Comparison of ENCODE assay signal across 15 mouse cellular contexts in genomic region chr15:80005436-80005835, GRCm38 (mm10). TPM values are rescaled to one million over a fixed set of nuclear protein-coding genes. Genes with fewer than 3 reads are reported as not detected.
DNase-seq lines count a peak whose midpoint lies in the region; ATAC-seq and TF ChIP-seq lines count a peak whose summit lies in the region.
"Had no signal": no experiment of that assay in that cellular context is flagged by ENCODE, and none has a peak within 500 bp of the region (broad histone marks: within the 10 kb centered on the region; RNA-seq: fewer than 3 reads in every experiment).

No protein-coding gene starts in this region.

- no peaks in the 10 kb centered on the region for H3K9me3 ChIP-seq in heart, embryonic 15.5 days (replicated peaks)
- no peaks in the 10 kb centered on the region for H3K9me3 ChIP-seq in lung, embryonic 15.5 days

- no peak for TF ChIP-seq CTCF in cortical plate, adult 2 months (IDR thresholded peaks at IDR 0.05; ENCODE audit: extremely low read depth, insufficient read depth, low read length)
- TF ChIP-seq CTCF in olfactory bulb, adult 2 months (IDR thresholded peaks at IDR 0.05; ENCODE audit: insufficient read depth, low read depth, low read length), result no peak

- 69% methylated on average over 10 of the region's 10 CpGs for WGBS in heart, embryonic 15.5 days
- 57% methylated on average over 10 of the region's 10 CpGs for WGBS in lung, embryonic 15.5 days
- WGBS in olfactory bulb, adult 2 months, result 83% methylated on average over 10 of the region's 10 CpGs

- H3K4me2 ChIP-seq in heart, embryonic 15.5 days, result peak overlapping the region; percentile 34
- H3K4me2 ChIP-seq in lung, embryonic 15.5 days, result no peak overlapping the region

- peak overlapping the region; percentile 78 for H3K27ac ChIP-seq in heart, embryonic 15.5 days
- peak overlapping the region; percentile 75 for H3K27ac ChIP-seq in lung, embryonic 15.5 days
- peak overlapping the region; percentile 70; the same call in 1 of the 2 replicates for H3K27ac ChIP-seq in cortical plate, adult 2 months (ENCODE audit: insufficient read depth, low read length)
- H3K27ac ChIP-seq in olfactory bulb, adult 2 months (ENCODE audit: insufficient read depth, low read depth, low read length), result peak overlapping the region; percentile 23; the same call in 1 of the 2 replicates
- H3K27ac ChIP-seq: hindbrain, postnatal 0 days had no signal

- no peaks in the 10 kb centered on the region for H3K36me3 ChIP-seq in heart, embryonic 15.5 days
- H3K36me3 ChIP-seq in lung, embryonic 15.5 days, result no peaks in the 10 kb centered on the region

- H3K4me1 ChIP-seq in heart, embryonic 15.5 days (replicated peaks), result peaks cover 52% of the 10 kb centered on the region
- H3K4me1 ChIP-seq in lung, embryonic 15.5 days, result peaks cover 30% of the 10 kb centered on the region
- H3K4me1 ChIP-seq in cortical plate, adult 2 months (ENCODE audit: control insufficient read depth, insufficient read depth, low read length), result no peaks in the 10 kb centered on the region
- peaks cover 28% of the 10 kb centered on the region for H3K4me1 ChIP-seq in olfactory bulb, adult 2 months (ENCODE audit: control insufficient read depth, insufficient read depth, low read length)

- intact Hi-C loops in heart, postnatal 25 days (cut with DNase I), result loop anchor here (2.0 kb wide), 2 partner anchors 45 to 53 kb away; no protein-coding TSS in a partner anchor

- ATAC-seq in heart, embryonic 15.5 days (replicated peaks; ENCODE audit: insufficient number of reproducible peaks, insufficient read depth, low FRiP score, low read depth), result no peak
- peak; percentile 5; the same call in 1 of the 2 replicates for ATAC-seq in lung, embryonic 15.5 days (ENCODE audit: borderline replicate concordance, extremely low read depth, low FRiP score, low TSS enrichment)
- ATAC-seq: CD4-positive, CD25-positive, alpha-beta regulatory T cell, adult 4 months had no signal

- DNase-seq in heart, postnatal 25 days (ENCODE audit: low spot score), result no peak
- DNase-seq in lung, postnatal 4 days, result no peak
- DNase-seq in right cerebral cortex, adult 2 months (ENCODE audit: low spot score in 2 of 2), result no peak
- no peak for DNase-seq in right cerebral cortex, adult 18-20 months
- DNase-seq: cerebellum, postnatal 14 days; right cerebral cortex, postnatal 14 days; thymus, adult 18-20 months had no signal

- no peak for TF ChIP-seq POLR2A in cortical plate, adult 2 months (IDR thresholded peaks at IDR 0.05; ENCODE audit: extremely low read depth, insufficient read depth, low read length)
- no peak for TF ChIP-seq POLR2A in olfactory bulb, adult 2 months (IDR thresholded peaks at IDR 0.05; ENCODE audit: insufficient read depth, low read depth, low read length)

- H3K9ac ChIP-seq in heart, embryonic 15.5 days, result no peak overlapping the region
- H3K9ac ChIP-seq in lung, embryonic 15.5 days, result no peak overlapping the region

- peaks cover 10% of the 10 kb centered on the region for H3K27me3 ChIP-seq in heart, embryonic 15.5 days
- peaks cover 3% of the 10 kb centered on the region; the same call in 1 of the 2 replicates for H3K27me3 ChIP-seq in lung, embryonic 15.5 days

- H3K4me3 ChIP-seq in heart, embryonic 15.5 days, result no peak overlapping the region
- no peak overlapping the region for H3K4me3 ChIP-seq in lung, embryonic 15.5 days
- no peak overlapping the region for H3K4me3 ChIP-seq in cortical plate, adult 2 months (ENCODE audit: insufficient read depth, low read length)
- no peak overlapping the region for H3K4me3 ChIP-seq in olfactory bulb, adult 2 months (ENCODE audit: insufficient read depth, low read depth, low read length)
- H3K4me3 ChIP-seq: erythroblast, embryonic 14.5 days had no signal

RNA-seq across cellular contexts. Expression of gene Pdgfb, which starts 9.3 kb away (rescaled TPM):
- 3.7 and 4.0 TPM in 2 replicates for polyA plus RNA-seq in heart, embryonic 15.5 days (2015; fragmentation: Nextera tagmentation; extraction: Ambion mirVana)
- 10 to 100 TPM; 24.5 to 33.8 TPM for total RNA-seq in heart, postnatal 25 days (2021)
- polyA plus RNA-seq in lung, embryonic 15.5 days (2015; fragmentation: Nextera tagmentation; extraction: Ambion mirVana), result 8.4 TPM in 2 replicates
- polyA plus RNA-seq in cortical plate, adult 2 months (2012; rRNA removed), result 32.2 and 34.5 TPM in 2 replicates
- not detected in 2 replicates for polyA plus RNA-seq in olfactory bulb, adult 2 months (2012; ENCODE audit: insufficient read depth, insufficient read length, low replicate concordance, missing spikeins)
- total RNA-seq: megakaryocyte progenitor cell, adult 5-6 weeks had no signal

RNA-seq across cellular contexts. Expression of gene Cbx7, which starts 34.5 kb away (rescaled TPM):
- 0.63 and 1.9 TPM in 2 replicates for polyA plus RNA-seq in heart, embryonic 15.5 days (2015; fragmentation: Nextera tagmentation; extraction: Ambion mirVana)
- 1 to 10 TPM; 9.4 to 9.8 TPM for total RNA-seq in heart, postnatal 25 days (2021)
- 2.4 and 2.8 TPM in 2 replicates for polyA plus RNA-seq in lung, embryonic 15.5 days (2015; fragmentation: Nextera tagmentation; extraction: Ambion mirVana)
- 58.4 and 62.6 TPM in 2 replicates for polyA plus RNA-seq in cortical plate, adult 2 months (2012; rRNA removed)
- polyA plus RNA-seq in olfactory bulb, adult 2 months (2012; ENCODE audit: insufficient read depth, insufficient read length, low replicate concordance, missing spikeins), result not detected in 2 replicates

Comparison
In these comparisons a context has a peak if more than half of its experiments do, and no peak if none do; other contexts are left out.
1. H3K27ac ChIP-seq: peak in every context shown above with its lines; median percentile 78 in heart, embryonic 15.5 days; 75 in lung, embryonic 15.5 days; 70 in cortical plate, adult 2 months; 23 in olfactory bulb, adult 2 months.